Mouse (Mus musculus): ENCODE measurements around the gene Peli2.

DNA sequence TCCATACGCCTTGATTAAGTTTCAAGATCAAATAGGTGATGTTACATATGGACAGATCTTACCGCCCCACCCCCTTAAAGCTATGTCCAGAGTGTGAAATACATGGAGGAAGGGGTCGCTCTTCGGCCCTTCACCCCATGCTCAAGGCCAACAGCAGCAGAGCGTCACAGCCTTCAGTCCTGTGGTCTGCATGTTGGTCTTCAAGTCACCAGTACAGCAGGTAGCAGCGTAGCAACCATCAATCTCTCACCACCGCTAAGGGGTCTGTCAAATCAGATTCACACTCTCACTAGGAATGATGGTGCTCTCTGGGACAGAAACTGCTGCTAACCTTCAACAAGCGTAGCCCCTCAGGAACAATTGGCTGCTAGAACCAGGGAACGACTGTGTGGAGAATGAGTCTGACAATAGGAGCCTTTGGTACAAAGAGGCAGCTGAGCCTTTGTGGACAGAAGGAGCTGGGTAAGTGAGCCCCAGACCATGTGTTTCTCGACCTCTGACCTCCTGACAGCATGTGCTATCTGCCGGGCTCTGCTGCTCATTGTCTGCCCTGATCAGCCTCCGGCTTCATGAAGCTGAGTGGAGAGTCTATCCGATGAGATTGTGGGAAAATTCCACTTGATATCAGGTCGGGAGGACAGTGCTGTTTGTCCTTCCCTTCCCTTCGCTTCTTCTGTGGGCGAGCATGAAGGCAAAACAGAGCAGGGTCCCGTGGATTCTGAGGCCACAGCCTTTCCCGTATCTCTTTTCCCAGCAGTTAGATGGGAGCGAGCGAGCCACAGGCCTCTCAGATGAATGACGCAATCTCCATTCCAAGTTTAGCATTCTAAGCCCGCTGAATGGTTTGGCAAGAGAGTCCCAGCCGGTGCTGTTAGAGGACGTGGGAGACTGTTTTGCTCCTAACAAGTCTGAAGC, 47.1 kb upstream of the Peli2 start:
- TF ChIP-seq CTCF (IDR thresholded peaks at IDR 0.05; ENCODE audit: borderline replicate concordance, insufficient read depth, low read length) (no peak), POLR2A (IDR thresholded peaks at IDR 0.05; ENCODE audit: low read depth, low read length) (no peak)
